ENCODE assay signal across 28 mouse cellular contexts in genomic region chr8:70770748-70771147, GRCm38 (mm10). TPM values are rescaled to one million over a fixed set of nuclear protein-coding genes. Genes with fewer than 3 reads are reported as not detected.
"Had no signal": no experiment of that assay in that cellular context is flagged by ENCODE, and none has a peak within 500 bp of the region (broad histone marks: within the 10 kb centered on the region; RNA-seq: fewer than 3 reads in every experiment).

No protein-coding gene starts in this region.

- H3K9me3 ChIP-seq: heart, embryonic 10.5 days; heart, embryonic 12.5 days; hindbrain, embryonic 10.5 days; hindbrain, embryonic 13.5 days; hindbrain, embryonic 15.5 days; intestine, embryonic 15.5 days; limb, embryonic 10.5 days; limb, embryonic 12.5 days had no signal

- ATAC-seq: inflammation-experienced regulatory T-cells, adult 6 months; intestine, embryonic 15.5 days; intestine, postnatal 0 days had no signal

- H3K4me2 ChIP-seq: heart, embryonic 12.5 days; hindbrain, embryonic 13.5 days; hindbrain, embryonic 15.5 days; intestine, embryonic 15.5 days; limb, embryonic 12.5 days had no signal

- H3K27me3 ChIP-seq: intestine, embryonic 15.5 days; limb, embryonic 12.5 days had no signal

- DNase-seq: gastrocnemius, adult 2 months; gastrocnemius, postnatal 10 days; gastrocnemius, postnatal 25 days; heart, adult 18-20 months; heart, postnatal 10 days; heart, postnatal 4 days; kidney, adult 18-20 months; kidney, adult 8-10 months; kidney, postnatal 10 days; kidney, postnatal 25 days; kidney, postnatal 4 days had no signal

- H3K9ac ChIP-seq: heart, embryonic 12.5 days; hindbrain, embryonic 13.5 days; hindbrain, embryonic 15.5 days; intestine, embryonic 15.5 days; limb, embryonic 12.5 days had no signal

- H3K27ac ChIP-seq: gastrocnemius, adult 2 months; heart, embryonic 10.5 days; hindbrain, embryonic 10.5 days; hindbrain, embryonic 13.5 days; hindbrain, embryonic 15.5 days; intestine, embryonic 15.5 days; layer of hippocampus, adult 2 months; left cerebral cortex, adult 2 months; limb, embryonic 10.5 days; limb, embryonic 12.5 days; liver, embryonic 14.5 days had no signal

- H3K4me3 ChIP-seq: gastrocnemius, adult 2 months; heart, embryonic 10.5 days; heart, embryonic 12.5 days; hindbrain, embryonic 10.5 days; hindbrain, embryonic 13.5 days; hindbrain, embryonic 15.5 days; intestine, embryonic 15.5 days; layer of hippocampus, adult 2 months; left cerebral cortex, adult 2 months; limb, embryonic 10.5 days; limb, embryonic 12.5 days had no signal

RNA-seq across cellular contexts. Expression of gene Il12rb1, which starts 37.5 kb away (rescaled TPM):
- total RNA-seq: gastrocnemius, adult 2 months; gastrocnemius, postnatal 25 days; gastrocnemius, postnatal 4 days; heart, postnatal 25 days had no signal
- polyA plus RNA-seq: heart, embryonic 10.5 days; heart, embryonic 12.5 days; heart, embryonic 14.5 days; hindbrain, embryonic 10.5 days; hindbrain, embryonic 15.5 days; kidney, embryonic 14.5 days; limb, embryonic 10.5 days; limb, embryonic 12.5 days had no signal
